Mouse (Mus musculus) heart, postnatal 4 days (tissue): ENCODE measurements around the gene Fgfr4. TPM values are rescaled to one million over a fixed set of nuclear protein-coding genes. Genes with fewer than 3 reads are reported as not detected.

Source experiments
- DNase-seq: peaks from one replicate; pipeline ENCODE4 v3.0.0; 2021
- total RNA-seq, 2 experiments: library from RNA; stranded (reverse); gene quantifications; 2 replicates each; pipeline ENCODE4 v1.2.3; 2021

Fgfr4 gene
- total RNA-seq, 2 experiments from 2014 or later: 0.61 to 1.3 TPM

GRCm38 (mm10) chr13:55210193-55210970, 57.9 kb downstream of the Fgfr4 start:
- DNase-seq: peak; percentile 71

- no peak for DNase-seq
These were observed 58.5 kb downstream of the Fgfr4 start for GRCm38 (mm10) chr13:55210971-55211220.

GRCm38 (mm10) chr13:55211221-55212010, 59.0 kb downstream of the Fgfr4 start:
- peak; percentile 89 for DNase-seq

- DNase-seq: peak; percentile 67
These were observed 59.5 kb downstream of the Fgfr4 start for GRCm38 (mm10) chr13:55212011-55212360.

- DNase-seq: peak; percentile 65
These were observed 60.1 kb downstream of the Fgfr4 start for GRCm38 (mm10) chr13:55212361-55213137.

- no peak for DNase-seq
These were observed 60.8 kb downstream of the Fgfr4 start for GRCm38 (mm10) chr13:55213138-55213806.

Other genes starting within 250 kb of the Fgfr4 start
- 1 to 10 TPM; 1.3 to 1.4 TPM for gene Unc5a, start 203.2 kb upstream of the Fgfr4 start, total RNA-seq
- gene Hk3, start 131.3 kb upstream of the Fgfr4 start, total RNA-seq: under 1 TPM; 0.74 to 0.98 TPM
- 10 to 100 TPM; 28.9 to 30.9 TPM for gene Uimc1, start 52.3 kb upstream of the Fgfr4 start, total RNA-seq
- 10 to 100 TPM; 17.7 to 20.1 TPM for gene Zfp346, start 47.3 kb upstream of the Fgfr4 start, total RNA-seq
- not detected for gene Gm17617, start 19.1 kb upstream of the Fgfr4 start, total RNA-seq
- 100 to 1,000 TPM; 107 to 108 TPM for gene Nsd1, start 57.1 kb downstream of the Fgfr4 start, total RNA-seq
- 100 to 1,000 TPM; 157 to 172 TPM for gene Prelid1, start 167.9 kb downstream of the Fgfr4 start, total RNA-seq
- 10 to 100 TPM; 39.5 to 39.9 TPM for gene Rab24, start 169.3 kb downstream of the Fgfr4 start, total RNA-seq
- gene Mxd3, start 177.2 kb downstream of the Fgfr4 start, total RNA-seq: 10 to 100 TPM; 18.3 to 20.6 TPM
- 10 to 100 TPM; 54.1 to 59.3 TPM for gene Lman2, start 210.1 kb downstream of the Fgfr4 start, total RNA-seq
- gene Rgs14, start 217.1 kb downstream of the Fgfr4 start, total RNA-seq: under 1 TPM in 1 of 2 experiments, not detected in 1; 0.70 TPM
- not detected for gene Slc34a1, start 245.5 kb downstream of the Fgfr4 start, total RNA-seq